Mouse (Mus musculus) ES-Bruce4 (cell line): ENCODE results near the gene Kctd10. TPM values are rescaled to one million over a fixed set of nuclear protein-coding genes. Genes with fewer than 3 reads are reported as not detected.

Source experiments
- H3K27ac ChIP-seq: 2 replicates; pipeline ENCODE4 v1.5.1; 2012; ENCODE audit warnings: low read length, inconsistent platforms; ENCODE audit not compliant: insufficient read depth
- H3K27me3 ChIP-seq: 2 replicates; pipeline ENCODE4 v1.6.1; 2012; ENCODE audit warnings: mild to moderate bottlenecking, low read length, inconsistent platforms; ENCODE audit not compliant: control insufficient read depth, poor library complexity, insufficient read depth, severe bottlenecking
- H3K36me3 ChIP-seq: 2 replicates; pipeline ENCODE4 v1.6.1; 2012; ENCODE audit warnings: inconsistent platforms, mild to moderate bottlenecking, low read length, moderate library complexity; ENCODE audit not compliant: control insufficient read depth, poor library complexity, insufficient read depth, severe bottlenecking
- H3K4me1 ChIP-seq: one replicate; pipeline ENCODE4 v1.8.1; 2011; ENCODE audit warnings: low read length; ENCODE audit not compliant: control insufficient read depth, insufficient read depth
- H3K4me3 ChIP-seq: 2 replicates; pipeline ENCODE4 v1.5.1; 2011; ENCODE audit warnings: low read depth, mild to moderate bottlenecking, low read length
- H3K9ac ChIP-seq: 2 replicates; pipeline ENCODE4 v1.6.1; 2012; ENCODE audit warnings: low read depth, mild to moderate bottlenecking, inconsistent platforms; ENCODE audit not compliant: poor library complexity, severe bottlenecking
- H3K9me3 ChIP-seq: replicated peaks from 2 replicates; pipeline ENCODE4 v1.6.1; 2012; ENCODE audit warnings: mild to moderate bottlenecking, low read length, inconsistent platforms; ENCODE audit not compliant: control insufficient read depth, poor library complexity, insufficient read depth, severe bottlenecking
- CTCF ChIP-seq: IDR thresholded peaks from one replicate; pipeline ENCODE4 v1.8.1; 2011; ENCODE audit warnings: low read depth, low read length
- EP300 ChIP-seq: IDR thresholded peaks from 2 replicates; pipeline ENCODE4 v1.6.1; 2011; ENCODE audit warnings: low read depth, low read length; ENCODE audit not compliant: insufficient read depth
- POLR2A ChIP-seq: IDR thresholded peaks from one replicate; pipeline ENCODE4 v1.8.1; 2011; ENCODE audit warnings: low read length; ENCODE audit not compliant: insufficient read depth
- polyA plus RNA-seq: library from polyadenylated mRNA; stranded (reverse); fragments of >200 nt; gene quantifications from 2 replicates; pipeline ENCODE4 v1.2.4, GENCODE M21; 2011; ENCODE audit warnings: low read depth; ENCODE audit not compliant: missing spikeins, insufficient read depth, insufficient read length

Gene Kctd10
- polyA plus RNA-seq, 1 experiment, result 60.4 TPM

DNA sequence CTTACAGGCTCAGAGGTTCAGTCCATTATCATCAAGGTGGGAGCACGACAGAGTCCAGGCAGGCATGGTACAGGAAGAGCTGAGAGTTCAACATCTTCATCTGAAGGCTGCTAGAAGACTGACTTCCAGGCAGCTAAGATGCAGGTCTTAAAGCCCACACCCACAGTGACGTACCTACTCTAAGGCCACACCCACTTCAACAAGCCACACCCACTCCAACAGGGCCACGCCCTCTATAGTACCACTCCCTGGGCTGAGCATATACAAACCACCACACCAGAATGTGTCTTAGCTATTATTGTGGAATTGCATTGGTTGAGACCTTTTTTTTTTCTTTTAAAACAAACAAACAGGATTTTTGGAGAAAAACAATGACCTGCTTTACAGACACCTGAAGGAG lies 34.8 kb downstream of the Kctd10 start:
- H3K4me3 ChIP-seq, result no peak overlapping the region
- H3K9ac ChIP-seq, result no peak overlapping the region
- H3K9me3 ChIP-seq, result no peaks in the 10 kb centered on the region
- no peaks in the 10 kb centered on the region for H3K36me3 ChIP-seq
- H3K27ac ChIP-seq, result no peak overlapping the region
- TF ChIP-seq POLR2A (no peak), EP300 (no peak), CTCF (no peak)
- H3K27me3 ChIP-seq, result no peaks in the 10 kb centered on the region
- no peaks in the 10 kb centered on the region for H3K4me1 ChIP-seq

DNA sequence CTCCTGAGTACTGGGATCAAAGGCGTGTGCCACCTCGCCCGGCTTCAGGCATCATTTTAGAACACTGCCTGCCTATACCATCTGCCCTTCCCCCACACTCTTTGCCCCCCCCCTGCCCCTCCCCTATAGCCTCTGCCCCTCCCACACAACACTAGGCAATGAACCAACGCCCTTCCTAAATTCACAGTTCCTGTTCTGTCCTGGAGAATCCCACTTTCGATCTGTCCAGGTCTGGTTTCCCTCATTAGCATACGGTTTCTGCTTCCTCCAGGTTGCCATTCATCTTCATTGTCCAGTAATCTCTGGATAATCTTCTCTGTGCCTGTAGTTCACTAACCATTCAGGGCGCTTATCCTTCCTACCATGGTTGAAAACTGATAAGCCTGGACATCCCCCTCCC lies 36.7 kb downstream of the Kctd10 start:
- Histone ChIP-seq H3K27me3 (no peaks in the 10 kb centered on the region), H3K27ac (no peak overlapping the region; the same call in 1 of the 2 replicates), H3K9ac (no peak overlapping the region), H3K4me3 (no peak overlapping the region), H3K4me1 (no peaks in the 10 kb centered on the region), H3K9me3 (no peaks in the 10 kb centered on the region), H3K36me3 (no peaks in the 10 kb centered on the region)
- no peak for TF ChIP-seq EP300
- TF ChIP-seq CTCF, result no peak
- TF ChIP-seq POLR2A, result no peak

DNA sequence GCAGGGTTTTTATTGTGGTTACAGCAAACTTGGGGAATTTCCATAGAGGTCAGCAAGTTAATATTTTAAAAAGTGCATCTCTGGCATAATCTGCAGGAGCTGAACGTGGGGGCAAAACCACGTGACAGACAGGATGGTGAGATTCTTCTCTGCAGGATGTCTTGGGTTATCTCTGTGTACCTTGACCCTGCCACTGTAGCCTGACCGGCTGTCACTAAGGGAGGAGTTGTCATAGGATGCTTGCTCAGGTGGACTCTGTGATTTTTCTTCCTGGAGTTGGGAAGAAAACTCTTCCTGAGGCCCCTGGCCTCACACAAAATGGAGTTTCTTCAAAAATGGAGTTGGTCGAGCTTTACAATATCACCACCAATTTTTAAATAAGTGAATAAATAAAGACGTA lies 37.3 kb downstream of the Kctd10 start:
- Histone ChIP-seq H3K27ac (no peak overlapping the region), H3K4me3 (no peak overlapping the region), H3K9ac (no peak overlapping the region), H3K4me1 (no peaks in the 10 kb centered on the region), H3K27me3 (no peaks in the 10 kb centered on the region), H3K9me3 (no peaks in the 10 kb centered on the region), H3K36me3 (no peaks in the 10 kb centered on the region)
- TF ChIP-seq POLR2A, result no peak
- no peak for TF ChIP-seq EP300
- no peak for TF ChIP-seq CTCF

DNA sequence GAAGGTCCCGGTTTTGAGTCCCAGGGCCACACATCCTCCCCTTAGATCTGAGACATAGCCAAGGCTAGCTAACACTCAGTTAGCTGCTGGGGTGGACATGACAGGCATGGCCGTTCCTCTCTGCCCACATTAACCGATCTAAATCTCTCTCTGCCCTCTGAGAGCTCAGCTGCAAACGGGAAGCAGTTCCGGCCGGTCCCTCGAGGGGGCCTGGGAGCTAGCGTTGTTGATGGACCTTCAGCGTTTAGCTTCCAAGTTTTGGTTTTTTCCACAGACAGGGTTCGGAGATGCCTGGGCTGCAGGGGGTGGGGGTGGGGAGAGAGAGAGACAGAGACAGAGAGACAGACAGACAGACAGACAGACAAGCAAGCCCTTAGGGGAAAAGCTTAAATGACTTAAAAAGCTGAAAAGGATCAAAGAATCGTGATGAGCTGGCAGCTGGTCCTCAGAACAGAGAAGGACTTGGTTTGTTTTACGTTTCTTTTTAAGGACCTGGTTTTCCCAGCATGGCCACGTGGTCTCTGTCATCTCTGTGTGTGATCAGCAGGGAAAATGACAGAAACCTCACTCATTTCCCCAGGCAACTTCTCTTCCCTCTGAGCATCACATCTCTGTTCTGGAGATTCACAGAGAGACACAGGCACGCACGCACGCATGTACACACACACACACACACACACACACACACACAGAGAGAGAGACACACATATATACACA lies 56.4 kb downstream of the Kctd10 start:
- TF ChIP-seq POLR2A (no peak), EP300 (no peak), CTCF (no peak)
- H3K9me3 ChIP-seq, result no peaks in the 10 kb centered on the region
- no peaks in the 10 kb centered on the region for H3K4me1 ChIP-seq
- H3K9ac ChIP-seq, result no peak overlapping the region
- no peak overlapping the region for H3K4me3 ChIP-seq
- no peaks in the 10 kb centered on the region for H3K27me3 ChIP-seq
- H3K36me3 ChIP-seq, result no peaks in the 10 kb centered on the region
- H3K27ac ChIP-seq, result no peak overlapping the region

DNA sequence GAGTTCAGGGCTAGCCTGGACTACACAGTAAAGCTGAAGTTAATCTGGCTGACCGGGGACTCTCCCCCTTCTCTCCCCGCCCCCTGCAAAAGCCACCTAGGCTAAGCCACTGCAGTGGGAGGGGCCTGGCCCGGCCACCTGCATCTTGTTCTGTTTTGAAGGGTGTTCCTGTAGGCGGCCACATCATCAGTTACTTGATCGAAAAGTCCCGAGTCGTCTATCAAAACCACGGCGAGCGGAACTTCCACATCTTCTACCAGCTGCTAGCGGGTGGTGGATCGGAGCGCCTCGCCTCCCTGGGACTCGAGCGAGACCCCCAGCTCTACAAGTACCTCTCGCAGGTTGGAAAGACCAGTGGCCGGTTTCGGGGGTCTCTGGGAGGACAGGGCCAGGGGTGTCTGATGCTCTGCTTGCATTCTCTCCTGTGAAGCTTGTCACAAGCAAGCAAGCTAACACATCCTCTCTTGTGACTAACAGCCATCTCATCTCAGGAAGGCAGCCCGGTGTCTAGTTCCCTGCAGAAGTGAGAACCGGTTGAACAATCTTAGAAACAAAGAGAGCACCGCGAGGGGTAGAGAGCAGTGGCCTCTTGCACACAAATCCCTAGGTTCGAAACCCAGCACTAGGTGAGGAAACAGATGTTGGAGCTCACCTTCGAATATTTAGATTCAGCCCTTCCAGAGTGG lies 57.1 kb downstream of the Kctd10 start:
- H3K4me1 ChIP-seq, result no peaks in the 10 kb centered on the region
- H3K27me3 ChIP-seq, result no peaks in the 10 kb centered on the region
- H3K4me3 ChIP-seq, result no peak overlapping the region
- TF ChIP-seq POLR2A, result no peak
- H3K27ac ChIP-seq, result no peak overlapping the region
- no peak overlapping the region for H3K9ac ChIP-seq
- H3K9me3 ChIP-seq, result no peaks in the 10 kb centered on the region
- H3K36me3 ChIP-seq, result no peaks in the 10 kb centered on the region

Other genes starting within 250 kb of the Kctd10 start
- 8.0 and 9.3 TPM in 2 replicates for gene Acacb, start 234.0 kb downstream of the Kctd10 start, polyA plus RNA-seq
- gene Foxn4, start 106.7 kb downstream of the Kctd10 start, polyA plus RNA-seq, result 2.6 and 3.7 TPM in 2 replicates
- 1.8 and 1.9 TPM in 2 replicates for gene Myo1h, start 91.3 kb downstream of the Kctd10 start, polyA plus RNA-seq
- gene Ube3b, start 99 bp upstream of the Kctd10 start, polyA plus RNA-seq, result 39.2 and 43.0 TPM in 2 replicates
- 11.9 and 14.6 TPM in 2 replicates for gene Mmab, start 63.6 kb upstream of the Kctd10 start, polyA plus RNA-seq
- gene Mvk, start 63.8 kb upstream of the Kctd10 start, polyA plus RNA-seq, result 16.7 and 18.3 TPM in 2 replicates
- 3.4 and 5.3 TPM in 2 replicates for gene Fam222a, start 187.5 kb upstream of the Kctd10 start, polyA plus RNA-seq